Mouse (Mus musculus) left cerebral cortex, postnatal 14 days (tissue): Measurements from ENCODE around the gene Limch1. TPM values are rescaled to one million over a fixed set of nuclear protein-coding genes. Genes with fewer than 3 reads are reported as not detected.

Experiments
- DNase-seq, 2 experiments: peaks; one replicate each; pipeline ENCODE4 v3.0.0; 2021 to 2022; ENCODE audit warnings: low spot score in 2 of 2, mixed read lengths in 1 of 2
- intact Hi-C: fragments of 180-260 bp; cut with DNase I; formaldehyde crosslinking; loops from one replicate; pipeline ENCODE4 v1.15.1; 2025
- long read RNA-seq, 2 experiments: library from polyadenylated mRNA; stranded (forward); transcript quantifications; one replicate each; pipeline ENCODE4 v2.0.0; 2021
- total RNA-seq, 2 experiments: library from RNA; stranded (reverse); gene quantifications; 2 replicates each; pipeline ENCODE4 v1.2.3; 2021

The Limch1 gene
- 100 to 1,000 TPM; 101 TPM for total RNA-seq
- long read RNA-seq, experiment 1, partial matches to known transcripts = 0 of 9 reads
- long read RNA-seq, experiment 1, other reads (novel, unspliced or antisense) = 9 of 9 reads
- long read RNA-seq, experiment 2, full-length matches to known transcripts = 1 of 5 reads
- long read RNA-seq, experiment 2, partial matches to known transcripts = 1 of 5 reads
- long read RNA-seq, experiment 2, other reads (novel, unspliced or antisense) = 3 of 5 reads

- intact Hi-C loops = loop anchor here (5.0 kb wide), 1 partner anchor 117 kb away; no protein-coding TSS in a partner anchor
- peak; percentile 32 to 62 for DNase-seq
Observed at GRCm38 (mm10) chr5:66745390-66745995, at the start of gene Limch1. TSS of gene Limch1 (plus strand) at chr5:66745827.

- DNase-seq = peak; percentile 75 to 82
- intact Hi-C loops = loop anchor here (5.0 kb wide), 2 partner anchors 540 to 830 kb away; no protein-coding TSS in a partner anchor
Observed at GRCm38 (mm10) chr5:66697119-66697518, 48.5 kb upstream of the Limch1 start.

- no peak for DNase-seq
- intact Hi-C loops = loop anchor here (2.0 to 5.0 kb wide), 3 partner anchors 317 to 827 kb away; no protein-coding TSS in a partner anchor
Observed at GRCm38 (mm10) chr5:66699911-66700310, 45.7 kb upstream of the Limch1 start.

GRCm38 (mm10) chr5:66701951-66702350 lies 43.7 kb upstream of the Limch1 start:
- intact Hi-C loops = no loop called here
- DNase-seq = no peak

- intact Hi-C loops = no loop called here
- DNase-seq = no peak
Observed at GRCm38 (mm10) chr5:66703317-66704004, 42.2 kb upstream of the Limch1 start.

GRCm38 (mm10) chr5:66707859-66708258 lies 37.8 kb upstream of the Limch1 start:
- DNase-seq = no peak
- intact Hi-C loops = no loop called here

GRCm38 (mm10) chr5:66710445-66711019 lies 35.1 kb upstream of the Limch1 start:
- no peak for DNase-seq
- intact Hi-C loops = loop anchor here (5.0 kb wide), 1 partner anchor 287 kb away; no protein-coding TSS in a partner anchor

GRCm38 (mm10) chr5:66712801-66713200 lies 32.8 kb upstream of the Limch1 start:
- intact Hi-C loops = loop anchor here (5.0 kb wide), 1 partner anchor 284 kb away; no protein-coding TSS in a partner anchor
- DNase-seq = no peak

GRCm38 (mm10) chr5:66715498-66715931 lies 30.1 kb upstream of the Limch1 start:
- no peak for DNase-seq
- intact Hi-C loops = no loop called here

- intact Hi-C loops = no loop called here
- DNase-seq = no peak
Observed at GRCm38 (mm10) chr5:66717931-66718330, 27.7 kb upstream of the Limch1 start.

GRCm38 (mm10) chr5:66718413-66718812 lies 27.2 kb upstream of the Limch1 start:
- intact Hi-C loops = no loop called here
- DNase-seq = no peak

GRCm38 (mm10) chr5:66718880-66719279 lies 26.7 kb upstream of the Limch1 start:
- DNase-seq = no peak
- intact Hi-C loops = no loop called here

GRCm38 (mm10) chr5:66720921-66721320 lies 24.7 kb upstream of the Limch1 start:
- no peak for DNase-seq
- intact Hi-C loops = no loop called here

GRCm38 (mm10) chr5:66722586-66722985 lies 23.0 kb upstream of the Limch1 start:
- DNase-seq = no peak
- intact Hi-C loops = loop anchor here (1.0 kb wide), 1 partner anchor 76 kb away; no protein-coding TSS in a partner anchor

GRCm38 (mm10) chr5:66723037-66723436 lies 22.6 kb upstream of the Limch1 start:
- no peak for DNase-seq
- intact Hi-C loops = no loop called here

- DNase-seq = no peak
- intact Hi-C loops = no loop called here
Observed at GRCm38 (mm10) chr5:66723626-66724025, 22.0 kb upstream of the Limch1 start.

- DNase-seq = no peak
- intact Hi-C loops = no loop called here
Observed at GRCm38 (mm10) chr5:66729306-66729705, 16.3 kb upstream of the Limch1 start.

- intact Hi-C loops = no loop called here
Observed at GRCm38 (mm10) chr5:66730621-66731301, 14.9 kb upstream of the Limch1 start.

GRCm38 (mm10) chr5:66731302-66731697 lies 14.3 kb upstream of the Limch1 start:
- intact Hi-C loops = no loop called here
- no peak for DNase-seq

More at GRCm38 (mm10) chr5:66730621-66731301, 14.9 kb upstream of the Limch1 start:
- DNase-seq = peak; percentile 78 to 91
